Comparison of ENCODE assay signal across 19 mouse cellular contexts in genomic region chr11:70297405-70297804, GRCm38 (mm10). TPM values are rescaled to one million over a fixed set of nuclear protein-coding genes. Genes with fewer than 3 reads are reported as not detected.
DNase-seq lines count a peak whose midpoint lies in the region; ATAC-seq and TF ChIP-seq lines count a peak whose summit lies in the region.
"Had no signal": no experiment of that assay in that cellular context is flagged by ENCODE, and none has a peak within 500 bp of the region (broad histone marks: within the 10 kb centered on the region; RNA-seq: fewer than 3 reads in every experiment).

No protein-coding gene starts in this region.

- H3K36me3 ChIP-seq in heart, embryonic 12.5 days, result no peaks in the 10 kb centered on the region
- H3K36me3 ChIP-seq in liver, embryonic 12.5 days, result no peaks in the 10 kb centered on the region
- no peaks in the 10 kb centered on the region for H3K36me3 ChIP-seq in liver, postnatal 0 days (replicated peaks; ENCODE audit: insufficient read depth, low read length)
- no peaks in the 10 kb centered on the region for H3K36me3 ChIP-seq in embryonic facial prominence, embryonic 10.5 days (replicated peaks)
- no peaks in the 10 kb centered on the region for H3K36me3 ChIP-seq in thymus, adult 2 months (ENCODE audit: control insufficient read depth, insufficient read depth, low read length)
- H3K36me3 ChIP-seq: neural tube, embryonic 13.5 days had no signal

- TF ChIP-seq CTCF in liver, postnatal 0 days (IDR thresholded peaks at IDR 0.05; ENCODE audit: low read depth), result no peak
- TF ChIP-seq CTCF in thymus, adult 2 months (IDR thresholded peaks at IDR 0.05; ENCODE audit: borderline replicate concordance, control insufficient read depth, extremely low read depth, insufficient read depth, low read length, poor library complexity), result no peak

- H3K27me3 ChIP-seq in heart, embryonic 12.5 days (replicated peaks), result no peaks in the 10 kb centered on the region
- no peaks in the 10 kb centered on the region for H3K27me3 ChIP-seq in liver, embryonic 12.5 days (replicated peaks)
- no peaks in the 10 kb centered on the region for H3K27me3 ChIP-seq in liver, postnatal 0 days (ENCODE audit: insufficient read depth, low read length)
- no peaks in the 10 kb centered on the region for H3K27me3 ChIP-seq in embryonic facial prominence, embryonic 10.5 days (replicated peaks; ENCODE audit: low read depth, poor library complexity, severe bottlenecking)
- no peaks in the 10 kb centered on the region for H3K27me3 ChIP-seq in thymus, adult 2 months (ENCODE audit: control insufficient read depth, insufficient read depth, low read length)
- H3K27me3 ChIP-seq: neural tube, embryonic 13.5 days had no signal

- no peak for TF ChIP-seq POLR2A in thymus, adult 2 months (IDR thresholded peaks at IDR 0.05; ENCODE audit: control insufficient read depth, extremely low read depth, insufficient read depth, low read length, poor library complexity)

- ATAC-seq in heart, embryonic 12.5 days (ENCODE audit: insufficient number of reproducible peaks, low FRiP score), result no peak
- ATAC-seq in liver, embryonic 12.5 days, result no peak
- ATAC-seq in liver, postnatal 0 days, result no peak
- ATAC-seq: midbrain, embryonic 16.5 days had no signal

- H3K4me1 ChIP-seq in heart, embryonic 12.5 days (replicated peaks), result peaks cover 7% of the 10 kb centered on the region; the same call in 1 of the 2 replicates
- no peaks in the 10 kb centered on the region for H3K4me1 ChIP-seq in liver, embryonic 12.5 days
- no peaks in the 10 kb centered on the region for H3K4me1 ChIP-seq in liver, postnatal 0 days (ENCODE audit: insufficient read depth)
- peaks cover 7% of the 10 kb centered on the region for H3K4me1 ChIP-seq in embryonic facial prominence, embryonic 10.5 days
- peaks cover 25% of the 10 kb centered on the region for H3K4me1 ChIP-seq in thymus, adult 2 months (replicated peaks; ENCODE audit: control insufficient read depth, insufficient read depth, low read length)
- H3K4me1 ChIP-seq: neural tube, embryonic 13.5 days had no signal

- H3K27ac ChIP-seq in heart, embryonic 12.5 days (ENCODE audit: poor library complexity, severe bottlenecking), result no peak overlapping the region; the same call in 1 of the 2 replicates
- H3K27ac ChIP-seq in liver, embryonic 12.5 days, result peak overlapping the region; percentile 54
- no peak overlapping the region for H3K27ac ChIP-seq in liver, postnatal 0 days (ENCODE audit: low read depth)
- peak overlapping the region; percentile 24; the same call in 1 of the 2 replicates for H3K27ac ChIP-seq in embryonic facial prominence, embryonic 10.5 days (replicated peaks)
- peak overlapping the region; percentile 100 for H3K27ac ChIP-seq in thymus, adult 2 months (ENCODE audit: control insufficient read depth, insufficient read depth, low read length)
- H3K27ac ChIP-seq: neural tube, embryonic 13.5 days had no signal

- no peak overlapping the region for H3K4me2 ChIP-seq in heart, embryonic 12.5 days
- 0 out of 2 replicates have a peak overlapping the region, but pooled peaks have one; percentile 6 for H3K4me2 ChIP-seq in liver, embryonic 12.5 days
- H3K4me2 ChIP-seq in liver, postnatal 0 days (ENCODE audit: low read depth, low read length), result no peak overlapping the region
- H3K4me2 ChIP-seq: neural tube, embryonic 13.5 days had no signal

- no peak overlapping the region for H3K4me3 ChIP-seq in heart, embryonic 12.5 days
- H3K4me3 ChIP-seq in liver, embryonic 12.5 days, result no peak overlapping the region
- H3K4me3 ChIP-seq in liver, postnatal 0 days (ENCODE audit: low read depth, low read length), result no peak overlapping the region
- H3K4me3 ChIP-seq in embryonic facial prominence, embryonic 10.5 days, result no peak overlapping the region
- H3K4me3 ChIP-seq in thymus, adult 2 months (ENCODE audit: control insufficient read depth, insufficient read depth, low read length), result peak overlapping the region; percentile 26
- H3K4me3 ChIP-seq: neural tube, embryonic 13.5 days had no signal

- H3K9me3 ChIP-seq in heart, embryonic 12.5 days (replicated peaks), result peaks cover 10% of the 10 kb centered on the region
- no peaks in the 10 kb centered on the region for H3K9me3 ChIP-seq in liver, embryonic 12.5 days (replicated peaks)
- no peaks in the 10 kb centered on the region for H3K9me3 ChIP-seq in liver, postnatal 0 days (ENCODE audit: low read length)
- H3K9me3 ChIP-seq in embryonic facial prominence, embryonic 10.5 days, result peaks cover 3% of the 10 kb centered on the region; the same call in 1 of the 2 replicates

- 44% methylated on average over 4 of the region's 4 CpGs for WGBS in heart, embryonic 12.5 days
- 24% methylated on average over 4 of the region's 4 CpGs for WGBS in liver, embryonic 12.5 days (ENCODE audit: insufficient replicate concordance)
- WGBS in liver, postnatal 0 days (ENCODE audit: insufficient replicate concordance), result 29% methylated on average over 4 of the region's 4 CpGs
- 36% methylated on average over 4 of the region's 4 CpGs for WGBS in embryonic facial prominence, embryonic 10.5 days
- WGBS in thymus, adult 2 months, result 5% methylated on average over 4 of the region's 4 CpGs

- no peak overlapping the region for H3K9ac ChIP-seq in heart, embryonic 12.5 days
- no peak overlapping the region for H3K9ac ChIP-seq in liver, embryonic 12.5 days
- no peak overlapping the region for H3K9ac ChIP-seq in liver, postnatal 0 days (replicated peaks)
- H3K9ac ChIP-seq: neural tube, embryonic 13.5 days had no signal

- peak; percentile 32 for DNase-seq in heart, adult 8-10 months (ENCODE audit: low spot score)
- DNase-seq in liver, postnatal 0 days, result no peak
- DNase-seq in embryonic facial prominence, embryonic 10.5 days (ENCODE audit: low spot score), result no peak
- peak; percentile 42 for DNase-seq in thymus, adult 2 months
- DNase-seq in frontal cortex, postnatal 36 days (ENCODE audit: low spot score in 2 of 2), result no peak
- DNase-seq in cerebellum, adult 9-11 months, result no peak
- DNase-seq: cerebellum, postnatal 10 days; kidney, adult 11 months; lung, adult 2 months; retina, postnatal 1 day had no signal

- TF ChIP-seq EP300 in liver, postnatal 0 days (IDR thresholded peaks at IDR 0.05; ENCODE audit: low read depth), result no peak

RNA-seq across cellular contexts. Expression of gene Alox12e, which starts 25.0 kb away (rescaled TPM):
- total RNA-seq in heart, adult 8-10 months (2022), result not detected
- not detected in 2 replicates for polyA plus RNA-seq in heart, embryonic 12.5 days (2016; fragmentation: Nextera tagmentation; extraction: Ambion mirVana)
- polyA plus RNA-seq in liver, embryonic 12.5 days (2016; fragmentation: Nextera tagmentation; extraction: Ambion mirVana), result 0.12 and 0.20 TPM in 2 replicates
- polyA plus RNA-seq in liver, postnatal 0 days (2015; fragmentation: Nextera tagmentation; extraction: Ambion mirVana), result 0.08 TPM in 1 of 2 replicates, not detected in the other
- not detected in 2 replicates for polyA plus RNA-seq in embryonic facial prominence, embryonic 10.5 days (2016; fragmentation: Nextera tagmentation; extraction: Ambion mirVana)
- 38.5 and 44.2 TPM in 2 replicates for polyA plus RNA-seq in thymus, adult 2 months (2012; rRNA removed)
- total RNA-seq: gastrocnemius, adult 18-20 months; layer of hippocampus, postnatal 25 days had no signal
- polyA plus RNA-seq: brain, embryonic 14.5 days; hindbrain, embryonic 11.5 days; limb, embryonic 11.5 days; midbrain, embryonic 16.5 days; neural tube, embryonic 13.5 days had no signal

RNA-seq across cellular contexts. Expression of gene Alox12, which starts 42.3 kb away (rescaled TPM):
- 1 to 10 TPM; 2.6 to 4.0 (median 3.1) TPM for total RNA-seq in heart, adult 8-10 months (2022)
- polyA plus RNA-seq in heart, embryonic 12.5 days (2016; fragmentation: Nextera tagmentation; extraction: Ambion mirVana), result 3.8 and 7.8 TPM in 2 replicates
- polyA plus RNA-seq in liver, embryonic 12.5 days (2016; fragmentation: Nextera tagmentation; extraction: Ambion mirVana), result 24.7 and 26.8 TPM in 2 replicates
- polyA plus RNA-seq in liver, postnatal 0 days (2015; fragmentation: Nextera tagmentation; extraction: Ambion mirVana), result 17.8 and 20.0 TPM in 2 replicates
- 2.7 and 3.9 TPM in 2 replicates for polyA plus RNA-seq in embryonic facial prominence, embryonic 10.5 days (2016; fragmentation: Nextera tagmentation; extraction: Ambion mirVana)
- 0.68 and 1.2 TPM in 2 replicates for polyA plus RNA-seq in thymus, adult 2 months (2012; rRNA removed)

RNA-seq across cellular contexts. Expression of gene Alox15, which starts 54.4 kb away (rescaled TPM):
- 10 to 100 TPM in 1 of 4 experiments, 1 to 10 TPM in 1, under 1 TPM in 2; 0.25 to 79.7 (median 1.2) TPM for total RNA-seq in heart, adult 8-10 months (2022)
- 0.06 TPM in 1 of 2 replicates, not detected in the other for polyA plus RNA-seq in heart, embryonic 12.5 days (2016; fragmentation: Nextera tagmentation; extraction: Ambion mirVana)
- 0.88 and 1.9 TPM in 2 replicates for polyA plus RNA-seq in liver, embryonic 12.5 days (2016; fragmentation: Nextera tagmentation; extraction: Ambion mirVana)
- 0.49 and 0.56 TPM in 2 replicates for polyA plus RNA-seq in liver, postnatal 0 days (2015; fragmentation: Nextera tagmentation; extraction: Ambion mirVana)
- 0.11 and 0.29 TPM in 2 replicates for polyA plus RNA-seq in embryonic facial prominence, embryonic 10.5 days (2016; fragmentation: Nextera tagmentation; extraction: Ambion mirVana)
- polyA plus RNA-seq in thymus, adult 2 months (2012; rRNA removed), result 10.3 and 14.5 TPM in 2 replicates
- total RNA-seq: layer of hippocampus, postnatal 25 days had no signal
- polyA plus RNA-seq: hindbrain, embryonic 11.5 days; neural tube, embryonic 13.5 days had no signal

RNA-seq across cellular contexts. Expression of gene Rnasek, which starts 57.8 kb away (rescaled TPM):
- 100 to 1,000 TPM in 2 of 4 experiments, 10 to 100 TPM in 2; 91.2 to 119 (median 96.3) TPM for total RNA-seq in heart, adult 8-10 months (2022)
- polyA plus RNA-seq in heart, embryonic 12.5 days (2016; fragmentation: Nextera tagmentation; extraction: Ambion mirVana), result 204 and 207 TPM in 2 replicates
- 159 and 173 TPM in 2 replicates for polyA plus RNA-seq in liver, embryonic 12.5 days (2016; fragmentation: Nextera tagmentation; extraction: Ambion mirVana)
- polyA plus RNA-seq in liver, postnatal 0 days (2015; fragmentation: Nextera tagmentation; extraction: Ambion mirVana), result 241 TPM in 2 replicates
- 96.4 and 106 TPM in 2 replicates for polyA plus RNA-seq in embryonic facial prominence, embryonic 10.5 days (2016; fragmentation: Nextera tagmentation; extraction: Ambion mirVana)
- 173 and 186 TPM in 2 replicates for polyA plus RNA-seq in thymus, adult 2 months (2012; rRNA removed)

RNA-seq across cellular contexts. Expression of gene Gm21988, which starts 57.8 kb away (rescaled TPM):
- total RNA-seq in heart, adult 8-10 months (2022), result 1 to 10 TPM; 1.2 to 2.7 (median 2.4) TPM
- 9.0 and 9.5 TPM in 2 replicates for polyA plus RNA-seq in heart, embryonic 12.5 days (2016; fragmentation: Nextera tagmentation; extraction: Ambion mirVana)
- 6.2 and 7.8 TPM in 2 replicates for polyA plus RNA-seq in liver, embryonic 12.5 days (2016; fragmentation: Nextera tagmentation; extraction: Ambion mirVana)
- 5.4 and 5.8 TPM in 2 replicates for polyA plus RNA-seq in liver, postnatal 0 days (2015; fragmentation: Nextera tagmentation; extraction: Ambion mirVana)
- 7.9 and 10.7 TPM in 2 replicates for polyA plus RNA-seq in embryonic facial prominence, embryonic 10.5 days (2016; fragmentation: Nextera tagmentation; extraction: Ambion mirVana)
- 11.1 and 11.6 TPM in 2 replicates for polyA plus RNA-seq in thymus, adult 2 months (2012; rRNA removed)

Comparison
In these comparisons a context has a peak if more than half of its experiments do, and no peak if none do; other contexts are left out.
1. H3K27ac ChIP-seq: peak in liver, embryonic 12.5 days (single experiment), embryonic facial prominence, embryonic 10.5 days (single experiment) and thymus, adult 2 months (single experiment); none in heart, embryonic 12.5 days (single experiment) and liver, postnatal 0 days (single experiment).
2. DNase-seq: peak in heart, adult 8-10 months (single experiment) and thymus, adult 2 months (single experiment); none in liver, postnatal 0 days (single experiment), embryonic facial prominence, embryonic 10.5 days (single experiment), frontal cortex, postnatal 36 days (0 of 2) and cerebellum, adult 9-11 months (single experiment).
3. RNA of gene Alox12e, which starts 25.0 kb away (polyA plus RNA-seq): 38.5 to 44.2 TPM in thymus, adult 2 months; 0.12 to 0.20 TPM in liver, embryonic 12.5 days, not detected in heart, embryonic 12.5 days, 0.08 TPM in liver, postnatal 0 days and not detected in embryonic facial prominence, embryonic 10.5 days; every median in the first group is over 10 times any median in the second.